Mouse (Mus musculus): ENCODE measurements at regions not wholly inside any gene's neighbourhood (a gene's known extent, or its start where the extent isn't known, plus 50 kb on each side); places are given as distances from the start of the nearest gene placed in this dataset.

DNA sequence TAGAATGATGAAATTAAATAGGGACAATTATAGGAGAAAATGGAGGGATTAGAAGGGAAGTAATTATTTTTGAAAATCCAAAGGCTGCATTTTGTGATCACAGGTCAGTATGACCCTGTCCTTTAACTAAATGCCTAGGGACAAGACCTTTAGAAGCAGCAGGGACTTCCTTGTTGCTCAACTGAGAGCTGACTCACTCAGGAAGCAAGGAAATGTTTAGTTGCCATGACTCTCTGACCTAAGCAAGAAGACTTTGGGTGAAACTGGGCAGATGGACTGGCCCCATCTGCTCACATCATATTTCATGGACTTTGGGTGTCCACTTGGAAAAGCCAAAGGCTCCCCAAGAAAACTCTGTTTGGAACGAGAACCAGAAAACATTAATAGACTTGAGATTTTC is 76.9 kb upstream of the Prl start:
- Histone ChIP-seq H3K27ac (no peak overlapping the region), H3K9me3 (replicated peaks) (no peaks in the 10 kb centered on the region), H3K27me3 (no peaks in the 10 kb centered on the region), H3K4me1 (replicated peaks) (no peaks in the 10 kb centered on the region), H3K36me3 (no peaks in the 10 kb centered on the region), H3K4me2 (no peak overlapping the region), H3K4me3 (no peak overlapping the region), H3K9ac (no peak overlapping the region)
- ATAC-seq (replicated peaks; ENCODE audit: insufficient number of reproducible peaks, insufficient read depth, low FRiP score, low read depth), result no peak
- 65% methylated on average over 1 of the region's 1 CpGs for WGBS

Measured in heart, embryonic 15.5 days (tissue).